In the genomic region with DNA sequence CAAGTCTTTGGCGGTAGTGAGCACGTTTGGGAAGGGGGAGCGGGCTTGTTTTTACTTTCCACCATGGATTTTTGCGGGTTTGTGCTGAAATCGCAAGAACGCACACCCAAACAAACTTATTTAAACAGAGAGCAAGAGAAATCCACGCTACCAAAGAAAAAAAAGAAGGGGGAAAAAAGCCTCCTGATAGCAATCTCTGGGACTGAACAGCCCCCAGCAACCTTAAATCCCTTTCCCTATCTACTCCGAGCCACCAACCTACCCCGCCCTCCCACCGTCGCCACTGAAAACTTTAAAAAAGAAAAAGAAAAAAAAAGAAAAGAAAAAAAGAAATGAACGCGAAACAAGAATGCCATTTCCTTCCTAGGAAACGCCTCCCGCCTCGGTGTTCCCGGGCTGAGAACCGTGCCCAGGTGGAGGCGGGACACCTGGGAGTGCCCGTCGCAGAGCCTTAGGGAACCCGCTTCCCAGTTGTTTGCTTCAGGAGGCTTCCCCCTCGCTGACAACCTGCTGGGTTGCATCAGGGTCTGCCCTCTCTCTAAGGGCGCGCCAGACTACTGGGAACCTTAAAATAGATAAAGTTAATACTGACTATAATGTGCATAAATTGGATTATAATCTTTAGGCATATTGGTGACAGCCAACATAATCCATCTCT, we compare ENCODE assay signal across 8 mouse cellular contexts. TPM values are rescaled to one million over a fixed set of nuclear protein-coding genes. Genes with fewer than 3 reads are reported as not detected.
DNase-seq lines count a peak whose midpoint lies in the region; ATAC-seq lines count a peak whose summit lies in the region.

No protein-coding gene starts in this region.

- peak overlapping the region; percentile 63 to 84 for H3K4me3 ChIP-seq in heart, embryonic 14.5 days (ENCODE audit: control insufficient read depth in 1 of 2, insufficient read depth in 1 of 2, low read depth in 1 of 2, low read length in 2 of 2)

- H3K9ac ChIP-seq in heart, embryonic 14.5 days (ENCODE audit: low read length) = peak overlapping the region; percentile 74

- peaks cover 8% of the 10 kb centered on the region; the same call in 1 of the 2 replicates for H3K36me3 ChIP-seq in heart, embryonic 14.5 days (ENCODE audit: control insufficient read depth, insufficient read depth, low read length)

- under 1% methylated on average over 25 of the region's 25 CpGs for WGBS in heart, embryonic 14.5 days

- peak overlapping the region in 1 of 2 experiments; percentile 30; a peak in 1 of 4 replicates for H3K27ac ChIP-seq in heart, embryonic 14.5 days (replicated peaks in 1 of 2; ENCODE audit: control insufficient read depth in 1 of 2, insufficient read depth in 1 of 2, low read depth in 2 of 2, low read length in 2 of 2)

- peak; percentile 23 for DNase-seq in right cerebral cortex, adult 18-20 months
- DNase-seq in right cerebral cortex, postnatal 36 days (ENCODE audit: low spot score in 2 of 2) = no peak
- peak; percentile 24 to 35 for DNase-seq in cerebellum, postnatal 14 days
- peak; percentile 39 for DNase-seq in kidney, postnatal 14 days
- DNase-seq in lung, postnatal 4 days = peak; percentile 26 to 38
- peak; percentile 46 for DNase-seq in testis, postnatal 10 days (ENCODE audit: low spot score)

- peaks cover 4 to 19% of the 10 kb centered on the region in 2 experiments for H3K4me1 ChIP-seq in heart, embryonic 14.5 days (ENCODE audit: control insufficient read depth in 2 of 2, insufficient read depth in 2 of 2, low read length in 2 of 2)

- H3K27me3 ChIP-seq in heart, embryonic 14.5 days (ENCODE audit: control insufficient read depth, insufficient read depth, low read length) = no peaks in the 10 kb centered on the region

- no peak for ATAC-seq in heart, embryonic 14.5 days (ENCODE audit: insufficient number of reproducible peaks, insufficient read depth, low FRiP score, low read depth)
- ATAC-seq in monocyte, adult 5-6 weeks (replicated peaks; ENCODE audit: insufficient number of reproducible peaks, low FRiP score, low TSS enrichment, poor library complexity, severe bottlenecking) = no peak

- peak overlapping the region; percentile 93 for H3K4me2 ChIP-seq in heart, embryonic 14.5 days (ENCODE audit: low read length)

- no peaks in the 10 kb centered on the region for H3K9me3 ChIP-seq in heart, embryonic 14.5 days (ENCODE audit: control insufficient read depth, low read length)

RNA-seq across cellular contexts. Expression of gene Mllt3, which starts 0.7 kb away (rescaled TPM):
- polyA plus RNA-seq in heart, embryonic 14.5 days (2014; fragmentation: Nextera tagmentation; extraction: Ambion mirVana) = 26.7 and 33.0 TPM in 2 replicates
- total RNA-seq in monocyte, adult 5-6 weeks (2017) = 13.2 to 52.2 TPM (median 41.9 TPM) in 3 replicates

Comparison
In these comparisons a context has a peak if more than half of its experiments do, and no peak if none do; other contexts are left out.
1. DNase-seq: peak in right cerebral cortex, adult 18-20 months (single experiment), cerebellum, postnatal 14 days (2 of 2), kidney, postnatal 14 days (single experiment), lung, postnatal 4 days (2 of 2) and testis, postnatal 10 days (single experiment); none in right cerebral cortex, postnatal 36 days (0 of 2).